In genomic region chr5:124439447-124440093, GRCm38 (mm10) we compare ENCODE assay signal across 8 mouse cellular contexts. TPM values are rescaled to one million over a fixed set of nuclear protein-coding genes. Genes with fewer than 3 reads are reported as not detected.
A peak's percentile ranks its signal among the peaks of the same experiment; 100 is the strongest.
DNase-seq lines count a peak whose midpoint lies in the region; ATAC-seq lines count a peak whose summit lies in the region.

Gene Kmt5a (plus strand): TSS chr5:124439930.

- peaks cover 9% of the 10 kb centered on the region for H3K4me1 ChIP-seq in heart, embryonic 10.5 days
- H3K4me1 ChIP-seq in kidney, embryonic 15.5 days: peaks cover 22% of the 10 kb centered on the region

- H3K36me3 ChIP-seq in heart, embryonic 10.5 days: no peaks in the 10 kb centered on the region; the same call in 1 of the 2 replicates
- H3K36me3 ChIP-seq in kidney, embryonic 15.5 days: no peaks in the 10 kb centered on the region

- H3K9ac ChIP-seq in kidney, embryonic 15.5 days: peak within 1 kb of the TSS; percentile 79

- H3K9me3 ChIP-seq in heart, embryonic 10.5 days: no peaks in the 10 kb centered on the region
- no peaks in the 10 kb centered on the region for H3K9me3 ChIP-seq in kidney, embryonic 15.5 days (replicated peaks)

- ATAC-seq in erythroblast, adult 5-6 weeks (replicated peaks; ENCODE audit: low FRiP score, poor library complexity, severe bottlenecking): peak; percentile 89
- peak; percentile 98 for ATAC-seq in kidney, embryonic 15.5 days (replicated peaks; ENCODE audit: low FRiP score)
- peak; percentile 97 for ATAC-seq in monocyte, adult 5-6 weeks (replicated peaks; ENCODE audit: insufficient number of reproducible peaks, low FRiP score, low TSS enrichment, poor library complexity, severe bottlenecking)

- no peaks in the 10 kb centered on the region for H3K27me3 ChIP-seq in heart, embryonic 10.5 days (ENCODE audit: insufficient read depth, poor library complexity, severe bottlenecking)
- H3K27me3 ChIP-seq in kidney, embryonic 15.5 days: no peaks in the 10 kb centered on the region

- peak; percentile 90 to 94 for DNase-seq in B cell, adult 2 months
- DNase-seq in brain, adult 2 months (ENCODE audit: low read depth, low spot score): peak; percentile 98
- peak; percentile 99 for DNase-seq in heart, embryonic 10.5 days (ENCODE audit: low spot score)
- DNase-seq in liver: peak; percentile 97
- peak; percentile 96 for DNase-seq in spleen, postnatal 4 days (ENCODE audit: low spot score in 2 of 2)

- H3K27ac ChIP-seq in heart, embryonic 10.5 days: peak within 1 kb of the TSS; percentile 93
- H3K27ac ChIP-seq in kidney, embryonic 15.5 days: peak within 1 kb of the TSS; percentile 98

- WGBS in heart, embryonic 10.5 days: under 1% methylated on average over 34 of the region's 34 CpGs
- under 1% methylated on average over 34 of the region's 34 CpGs for WGBS in kidney, embryonic 15.5 days

- H3K4me3 ChIP-seq in heart, embryonic 10.5 days: peak within 1 kb of the TSS; percentile 84
- peak within 1 kb of the TSS; percentile 87 for H3K4me3 ChIP-seq in kidney, embryonic 15.5 days (replicated peaks)

- peak within 1 kb of the TSS; percentile 97 for H3K4me2 ChIP-seq in kidney, embryonic 15.5 days

RNA-seq across cellular contexts. Expression of gene Kmt5a, which starts in this region (rescaled TPM):
- 89.3 and 92.4 TPM in 2 replicates for total RNA-seq in erythroblast, adult 5-6 weeks (2015; ENCODE audit: low replicate concordance)
- total RNA-seq in erythroblast, adult 5-6 weeks (2017; ENCODE audit: low replicate concordance): 105 and 107 TPM in 2 replicates
- 49.6 and 54.5 TPM in 2 replicates for polyA plus RNA-seq in heart, embryonic 10.5 days (2016; fragmentation: Nextera tagmentation; extraction: Ambion mirVana)
- 45.5 and 49.9 TPM in 2 replicates for polyA plus RNA-seq in kidney, embryonic 15.5 days (2015; fragmentation: Nextera tagmentation; extraction: Ambion mirVana)
- 78.3 to 109 TPM (median 102 TPM) in 3 replicates for total RNA-seq in monocyte, adult 5-6 weeks (2017)

Comparison
In these comparisons a context has a peak if more than half of its experiments do, and no peak if none do; other contexts are left out.
1. Peak in every context shown above with its lines: DNase-seq, ATAC-seq, H3K4me3 ChIP-seq and H3K27ac ChIP-seq.